Mouse (Mus musculus) limb, embryonic 11.5 days (tissue): ENCODE measurements around the gene Olfr69. TPM values are rescaled to one million over a fixed set of nuclear protein-coding genes. Genes with fewer than 3 reads are reported as not detected.
"Not testable (repeated sequence)": the region's sequence is repeated elsewhere in the genome, so short reads cannot be mapped to it uniquely, and the experiment has no call there.

Experiments
- ATAC-seq: fragments of 200-750 bp; cut with Nextera tagmentation; 2 replicates; pipeline ENCODE4 v1.8.0; 2017; ENCODE audit warnings: low read depth; ENCODE audit not compliant: insufficient number of reproducible peaks, low FRiP score, low TSS enrichment
- DNase-seq: peaks from one replicate; pipeline ENCODE4 v3.0.0-alpha.2; 2015; ENCODE audit warnings: low spot score
- H3K27ac ChIP-seq: fragments of 300-500 bp; sonication (generic); replicated peaks from 2 replicates; pipeline ENCODE4 v1.5.1; 2014; ENCODE audit warnings: low read depth, mild to moderate bottlenecking, low read length
- H3K27me3 ChIP-seq: fragments of 300-500 bp; sonication (generic); 2 replicates; pipeline ENCODE4 v1.6.1; 2014; ENCODE audit warnings: mild to moderate bottlenecking, low read length, mixed read lengths; ENCODE audit not compliant: control insufficient read depth, insufficient read depth
- H3K36me3 ChIP-seq: fragments of 300-500 bp; sonication (generic); 2 replicates; pipeline ENCODE4 v1.6.1; 2014; ENCODE audit warnings: mild to moderate bottlenecking, low read length, moderate library complexity, mixed read lengths; ENCODE audit not compliant: control insufficient read depth, insufficient read depth
- H3K4me1 ChIP-seq: fragments of 300-500 bp; sonication (generic); 2 replicates; pipeline ENCODE4 v1.6.1; 2014; ENCODE audit warnings: low read length, mixed read lengths; ENCODE audit not compliant: control insufficient read depth, insufficient read depth
- H3K4me2 ChIP-seq: fragments of 300-500 bp; sonication (generic); 2 replicates; pipeline ENCODE4 v1.6.1; 2014; ENCODE audit warnings: low read depth, mild to moderate bottlenecking, moderate library complexity; ENCODE audit not compliant: severe bottlenecking
- H3K4me3 ChIP-seq: fragments of 300-500 bp; sonication (generic); 2 replicates; pipeline ENCODE4 v1.5.1; 2014; ENCODE audit warnings: low read depth, low read length
- H3K9ac ChIP-seq: fragments of 300-500 bp; sonication (generic); 2 replicates; pipeline ENCODE4 v1.6.1; 2014; ENCODE audit warnings: mild to moderate bottlenecking, low read length
- H3K9me3 ChIP-seq: fragments of 300-500 bp; sonication (generic); 2 replicates; pipeline ENCODE4 v1.6.1; 2016; ENCODE audit warnings: low read length; ENCODE audit not compliant: control insufficient read depth
- WGBS: fragments of 180-500 bp; shearing (Covaris S2); extraction: QIAGEN DNeasy Blood & Tissue Kit; methylation state at CpG from one replicate; pipeline ENCODE4 v1.1.7; 2014; 5-methylcytosine and 5-hydroxymethylcytosine counted together
- polyA plus RNA-seq: library from polyadenylated mRNA; unstranded; fragments of >200 nt; fragmentation: Nextera tagmentation; extraction: Ambion mirVana; gene quantifications from 2 replicates; pipeline ENCODE4 v1.2.1, GENCODE M21; 2014

Olfr69 gene
- polyA plus RNA-seq = not detected in 2 replicates

DNA sequence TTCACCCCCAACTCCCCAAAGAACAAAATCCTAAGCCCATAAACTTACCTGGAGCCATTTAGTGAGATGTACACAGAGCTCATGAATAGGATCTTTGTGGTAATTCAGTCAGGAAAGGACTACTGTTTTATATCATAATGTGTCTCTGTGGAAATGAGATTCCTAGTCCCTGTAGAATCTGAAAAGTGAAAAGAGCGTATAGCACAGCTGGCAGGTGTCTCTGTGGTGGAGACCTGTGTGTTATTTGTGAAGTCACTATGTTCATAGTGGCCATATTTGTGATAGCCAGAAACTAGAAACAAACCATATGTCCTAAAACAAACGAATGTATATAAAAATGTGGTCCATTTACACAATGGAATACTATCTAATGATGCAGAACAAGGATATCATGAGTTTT, at the start of gene Olfr69:
Olfr69 (minus strand) TSS at position 101 of the 400 bp plus-strand sequence.
- no peak for DNase-seq
- H3K4me3 ChIP-seq = no peak within 1 kb of the TSS
- no peaks in the 10 kb centered on the region for H3K4me1 ChIP-seq
- no peaks in the 10 kb centered on the region for H3K27me3 ChIP-seq
- H3K9ac ChIP-seq = no peak within 1 kb of the TSS
- no peak for ATAC-seq
- WGBS = 83% methylated on average over 2 of the region's 2 CpGs
- no peak within 1 kb of the TSS for H3K27ac ChIP-seq
- H3K4me2 ChIP-seq = no peak within 1 kb of the TSS
- no peaks in the 10 kb centered on the region for H3K36me3 ChIP-seq
- no peaks in the 10 kb centered on the region for H3K9me3 ChIP-seq

DNA sequence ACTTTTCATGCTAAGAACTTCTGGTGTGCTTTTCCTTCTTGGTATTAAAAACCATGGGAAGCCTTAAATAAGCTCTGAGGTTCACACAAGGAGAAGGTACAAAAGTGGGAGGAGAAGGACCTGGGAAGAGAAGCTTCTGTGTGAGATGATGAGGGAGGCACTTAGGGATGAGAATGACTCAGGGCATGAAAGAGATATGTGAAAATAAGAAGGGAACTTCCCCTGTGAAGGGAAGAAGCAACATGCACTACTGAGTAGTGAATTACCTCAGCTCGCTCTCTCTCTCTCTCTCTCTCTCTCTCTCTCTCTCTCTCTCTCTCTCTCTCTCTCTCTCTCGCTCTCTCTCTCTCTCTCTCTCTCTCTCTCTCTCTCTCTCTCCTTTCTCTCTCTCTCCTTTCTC, 43.7 kb upstream of the Olfr69 start:
- H3K27me3 ChIP-seq, H3K27ac ChIP-seq, H3K4me2 ChIP-seq, DNase-seq, ATAC-seq, H3K4me3 ChIP-seq, H3K9me3 ChIP-seq, H3K4me1 ChIP-seq, H3K9ac ChIP-seq, H3K36me3 ChIP-seq: not testable (repeated sequence)
- 83% methylated on average over 1 of the region's 2 CpGs for WGBS

DNA sequence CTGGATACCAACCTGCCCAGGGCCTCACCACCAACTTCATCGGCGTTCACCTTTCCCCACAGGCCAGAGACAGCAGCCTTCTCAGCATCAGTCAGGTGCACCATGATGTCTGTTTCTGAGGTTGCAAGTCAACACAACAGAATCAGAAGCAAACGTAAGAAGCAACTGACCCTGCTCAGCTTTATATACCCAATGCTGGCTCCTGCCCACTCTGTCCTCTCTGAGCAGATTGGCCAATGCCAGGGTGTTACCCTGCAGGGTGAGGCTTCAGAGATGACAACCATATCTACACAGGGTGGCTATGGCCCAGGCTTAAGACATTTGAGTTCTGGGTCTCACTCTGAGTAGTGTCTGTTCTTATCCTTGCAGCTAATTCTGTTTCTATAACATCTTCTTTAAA, 42.4 kb upstream of the Olfr69 start, which contains the start of gene Hbb-bt:
Hbb-bt (minus strand) TSS at position 231 of the 400 bp plus-strand sequence.
- DNase-seq = no peak
- Histone ChIP-seq H3K9me3 (no peaks in the 10 kb centered on the region), H3K4me3 (no peak within 1 kb of the TSS), H3K9ac (no peak within 1 kb of the TSS), H3K27ac (no peak within 1 kb of the TSS), H3K27me3 (no peaks in the 10 kb centered on the region), H3K4me1 (no peaks in the 10 kb centered on the region), H3K36me3 (no peaks in the 10 kb centered on the region), H3K4me2 (no peak within 1 kb of the TSS)
- no peak for ATAC-seq
- WGBS = 94% methylated on average over 3 of the region's 3 CpGs

DNA sequence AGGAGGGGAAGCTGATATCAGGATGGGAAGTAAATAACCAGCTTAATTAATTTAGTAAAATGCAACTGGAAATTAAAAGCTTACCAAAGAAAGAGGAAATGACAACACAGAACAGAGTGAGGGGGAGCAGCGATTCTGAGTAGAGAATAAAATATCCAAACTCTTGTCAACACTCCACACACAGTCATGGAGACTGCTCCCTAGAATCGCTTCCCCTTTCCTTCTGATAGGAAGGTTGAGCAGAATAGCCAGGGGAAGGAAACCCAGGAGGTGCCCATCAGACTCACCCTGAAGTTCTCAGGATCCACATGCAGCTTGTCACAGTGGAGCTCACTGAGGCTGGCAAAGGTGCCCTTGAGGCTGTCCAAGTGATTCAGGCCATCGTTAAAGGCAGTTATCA, 41.8 kb upstream of the Olfr69 start:
- no CpG with 5 or more reads among the region's 3 CpGs for WGBS
- H3K4me1 ChIP-seq, H3K27ac ChIP-seq, H3K4me3 ChIP-seq, DNase-seq, H3K9me3 ChIP-seq, ATAC-seq, H3K27me3 ChIP-seq, H3K9ac ChIP-seq, H3K36me3 ChIP-seq, H3K4me2 ChIP-seq: not testable (repeated sequence)

DNA sequence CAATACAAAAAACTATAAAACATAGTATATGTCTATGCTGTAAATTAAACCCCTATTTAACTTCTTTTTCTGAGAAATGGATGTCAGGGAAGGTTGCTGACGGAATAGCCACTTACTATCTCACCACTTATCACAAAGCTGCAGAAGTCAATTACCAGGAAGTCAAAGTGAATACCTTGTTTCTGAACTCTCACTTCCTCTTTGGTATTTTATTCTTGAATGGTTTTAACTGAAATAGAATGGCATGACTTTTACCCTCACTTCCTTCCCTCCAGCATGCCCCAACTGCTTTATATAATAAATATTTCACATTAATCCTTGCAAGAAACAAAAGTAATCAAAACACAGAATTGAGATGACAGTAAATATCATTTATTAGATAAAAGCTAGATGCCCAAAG, 40.8 kb upstream of the Olfr69 start:
- ATAC-seq (no peak), DNase-seq (no peak)
- Histone ChIP-seq H3K4me2 (no peak overlapping the region), H3K27ac (no peak overlapping the region), H3K27me3 (no peaks in the 10 kb centered on the region), H3K4me1 (no peaks in the 10 kb centered on the region), H3K9me3 (no peaks in the 10 kb centered on the region), H3K4me3 (no peak overlapping the region), H3K36me3 (no peaks in the 10 kb centered on the region), H3K9ac (no peak overlapping the region)
- 78% methylated on average over 1 of the region's 1 CpGs for WGBS

DNA sequence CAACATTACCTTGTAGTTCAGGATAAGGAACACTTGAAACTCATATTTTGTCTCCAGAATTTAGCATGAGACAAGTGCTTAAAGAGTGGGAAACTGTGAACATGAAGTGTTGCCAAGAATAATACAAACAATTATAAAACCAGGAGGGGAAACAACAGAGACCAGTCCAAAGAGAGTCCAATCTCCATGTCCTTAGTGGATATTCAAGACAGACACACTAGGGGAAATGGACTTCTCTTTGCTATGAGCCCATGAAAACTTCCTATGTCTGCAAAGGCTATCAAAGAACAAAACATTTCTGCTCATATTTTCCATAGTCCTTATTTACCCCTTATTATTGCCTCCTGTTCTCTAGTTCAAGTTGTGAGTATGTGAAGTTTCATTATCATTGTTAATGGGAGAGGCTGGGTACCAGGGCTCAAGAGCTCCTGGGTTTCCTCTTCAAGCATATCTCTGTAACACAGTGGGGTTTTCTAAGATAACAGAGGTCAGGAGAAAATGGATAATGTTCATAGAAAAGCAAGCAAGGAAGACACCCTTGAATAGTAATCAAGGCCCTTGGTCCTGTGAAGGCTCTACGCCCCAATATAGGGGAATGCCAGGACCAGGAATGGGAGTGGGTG, 39.9 kb upstream of the Olfr69 start:
- Histone ChIP-seq H3K27me3 (no peaks in the 10 kb centered on the region), H3K4me3 (no peak overlapping the region), H3K27ac (no peak overlapping the region), H3K4me1 (no peaks in the 10 kb centered on the region), H3K36me3 (no peaks in the 10 kb centered on the region), H3K9ac (no peak overlapping the region), H3K4me2 (no peak overlapping the region), H3K9me3 (no peaks in the 10 kb centered on the region)
- DNase-seq = no peak
- 85% methylated on average over 1 of the region's 1 CpGs for WGBS
- ATAC-seq = no peak

DNA sequence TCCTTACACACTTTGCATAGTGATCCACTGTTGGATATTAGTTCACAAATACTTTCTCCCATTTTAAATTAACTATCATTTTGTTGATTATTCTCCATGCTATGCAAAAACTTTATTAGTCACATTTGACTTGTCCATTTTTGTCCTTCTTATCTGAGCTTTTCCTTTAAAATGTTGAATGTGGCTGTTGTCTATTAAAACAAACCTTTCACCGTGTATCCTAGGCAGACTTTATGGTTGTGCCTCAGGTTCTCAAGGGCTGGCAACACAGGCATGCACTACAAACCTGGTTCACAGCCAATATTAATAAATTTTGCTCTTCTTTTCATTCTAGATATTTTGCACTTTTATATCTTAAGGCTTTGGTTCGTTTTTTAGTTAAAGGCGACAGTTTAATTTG, 39.4 kb upstream of the Olfr69 start:
- no peak overlapping the region for H3K4me3 ChIP-seq
- DNase-seq (no peak), ATAC-seq (no peak)
- no peak overlapping the region for H3K27ac ChIP-seq
- H3K27me3 ChIP-seq = no peaks in the 10 kb centered on the region
- H3K4me2 ChIP-seq = no peak overlapping the region
- no peaks in the 10 kb centered on the region for H3K9me3 ChIP-seq
- no peaks in the 10 kb centered on the region for H3K4me1 ChIP-seq
- no peak overlapping the region for H3K9ac ChIP-seq
- no peaks in the 10 kb centered on the region for H3K36me3 ChIP-seq
- 82% methylated on average over 3 of the region's 3 CpGs for WGBS

DNA sequence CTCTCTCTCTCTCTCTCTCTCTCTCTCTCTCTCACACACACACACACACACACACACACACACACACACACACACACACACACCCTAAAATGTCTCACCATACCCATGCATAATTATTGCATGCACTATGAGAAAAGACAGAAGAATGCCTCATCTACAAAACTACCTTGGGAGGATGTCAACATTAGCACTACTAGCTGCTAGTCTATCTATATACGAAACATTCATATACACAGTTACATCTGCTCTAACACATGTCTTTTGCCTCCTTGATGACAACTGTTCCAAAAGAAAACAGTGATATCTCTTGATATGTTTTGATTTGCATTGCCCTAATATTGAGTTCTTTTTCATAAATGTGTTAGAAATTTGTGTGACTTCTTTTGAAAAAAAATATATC, 38.9 kb upstream of the Olfr69 start:
- Histone ChIP-seq H3K27me3 (no peaks in the 10 kb centered on the region), H3K9me3 (no peaks in the 10 kb centered on the region), H3K4me1 (no peaks in the 10 kb centered on the region), H3K36me3 (no peaks in the 10 kb centered on the region), H3K27ac (no peak overlapping the region), H3K4me3 (no peak overlapping the region), H3K9ac (no peak overlapping the region), H3K4me2 (no peak overlapping the region)
- DNase-seq (no peak), ATAC-seq (no peak)
- WGBS = 80% methylated on average over 1 of the region's 1 CpGs

DNA sequence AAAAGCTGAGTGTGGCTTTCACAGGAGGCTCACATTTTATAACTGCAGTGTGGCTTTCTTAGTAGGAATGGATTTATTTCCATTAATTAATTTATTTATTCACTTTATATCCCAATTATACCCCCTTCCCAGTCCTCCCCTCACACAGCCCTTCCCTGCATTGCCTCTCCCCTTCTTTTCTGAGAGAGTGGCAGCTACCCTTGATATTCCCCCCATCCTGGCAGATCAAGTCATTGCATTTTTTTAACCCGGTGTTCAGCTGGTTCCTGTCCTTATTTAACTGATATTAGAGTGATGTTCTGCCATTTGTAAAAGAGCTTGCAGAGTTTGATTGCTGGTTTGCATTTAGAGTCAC, 38.4 kb upstream of the Olfr69 start:
- DNase-seq (no peak), ATAC-seq (no peak)
- Histone ChIP-seq H3K36me3 (no peaks in the 10 kb centered on the region), H3K9ac (no peak overlapping the region), H3K9me3 (no peaks in the 10 kb centered on the region), H3K4me2 (no peak overlapping the region), H3K4me3 (no peak overlapping the region), H3K27me3 (no peaks in the 10 kb centered on the region), H3K4me1 (no peaks in the 10 kb centered on the region), H3K27ac (no peak overlapping the region)
- 67% methylated on average over 1 of the region's 1 CpGs for whole genome bisulfite sequencing
